Mouse (Mus musculus) heart, adult 9 months (tissue): Measurements from ENCODE around the gene Olfr26.
"Not testable (repeated sequence)": the region's sequence is repeated elsewhere in the genome, so short reads cannot be mapped to it uniquely, and the experiment has no call there.

ENCODE experiments used
- DNase-seq, 2 experiments: peaks; one replicate each; pipeline ENCODE4 v3.0.0; 2022; ENCODE audit warnings: low spot score in 2 of 2

Olfr26 gene

GRCm38 (mm10) chr9:38854760-38855159 lies at the start of gene Olfr26:
Gene Olfr26, plus strand, starts transcription at chr9:38855060.
- no peak for DNase-seq

GRCm38 (mm10) chr9:38805696-38806095 lies 49.2 kb upstream of the Olfr26 start:
- DNase-seq: no peak

GRCm38 (mm10) chr9:38814314-38814713 lies 40.5 kb upstream of the Olfr26 start, which contains the start of gene Olfr922:
Gene Olfr922, plus strand, starts transcription at chr9:38814614.
- no peak for DNase-seq

- DNase-seq: no peak
Measured at GRCm38 (mm10) chr9:38815458-38815986, 39.3 kb upstream of the Olfr26 start.

GRCm38 (mm10) chr9:38826245-38826644 lies 28.6 kb upstream of the Olfr26 start, which contains the start of gene Olfr923:
Gene Olfr923, plus strand, starts transcription at chr9:38826545.
- DNase-seq: no peak

- DNase-seq: no peak
Measured at GRCm38 (mm10) chr9:38833027-38833426, 21.8 kb upstream of the Olfr26 start.

- no peak for DNase-seq
Measured at GRCm38 (mm10) chr9:38844149-38844548, 10.7 kb upstream of the Olfr26 start, which contains the start of gene Olfr924. Gene Olfr924, plus strand, starts transcription at chr9:38844449.

- not testable (repeated sequence) for DNase-seq
Measured at GRCm38 (mm10) chr9:38874880-38875279, 20.0 kb downstream of the Olfr26 start.

- DNase-seq: no peak
Measured at GRCm38 (mm10) chr9:38876826-38877225, 22.0 kb downstream of the Olfr26 start, which contains the start of gene Olfr926. Gene Olfr926, plus strand, starts transcription at chr9:38877126.
